Comparison of ENCODE assay signal across 33 mouse cellular contexts in genomic region chr4:100065686-100066085, GRCm38 (mm10). TPM values are rescaled to one million over a fixed set of nuclear protein-coding genes. Genes with fewer than 3 reads are reported as not detected.
"Had no signal": no experiment of that assay in that cellular context is flagged by ENCODE, and none has a peak within 500 bp of the region (broad histone marks: within the 10 kb centered on the region; RNA-seq: fewer than 3 reads in every experiment).

No protein-coding gene starts in this region.

- ATAC-seq: hindbrain, embryonic 16.5 days; hindbrain, postnatal 0 days; inflammation-experienced regulatory T-cells, adult 6 months; intestine, embryonic 15.5 days; intestine, embryonic 16.5 days; intestine, postnatal 0 days had no signal

- H3K9me3 ChIP-seq: heart, embryonic 12.5 days; heart, embryonic 13.5 days; heart, embryonic 15.5 days; hindbrain, embryonic 10.5 days; hindbrain, embryonic 12.5 days; hindbrain, embryonic 13.5 days; hindbrain, embryonic 15.5 days; intestine, embryonic 15.5 days; kidney, embryonic 15.5 days had no signal

- H3K27me3 ChIP-seq: heart, embryonic 12.5 days; heart, embryonic 15.5 days; hindbrain, embryonic 12.5 days; hindbrain, embryonic 13.5 days; hindbrain, embryonic 15.5 days; intestine, embryonic 15.5 days; kidney, embryonic 15.5 days had no signal

- H3K4me3 ChIP-seq: heart, adult 2 months; heart, embryonic 12.5 days; heart, embryonic 13.5 days; heart, embryonic 15.5 days; hindbrain, embryonic 10.5 days; hindbrain, embryonic 12.5 days; hindbrain, embryonic 13.5 days; hindbrain, embryonic 15.5 days; intestine, embryonic 15.5 days; kidney, embryonic 15.5 days; layer of hippocampus, adult 2 months had no signal

- H3K27ac ChIP-seq: heart, adult 2 months; heart, embryonic 13.5 days; heart, embryonic 15.5 days; hindbrain, embryonic 10.5 days; hindbrain, embryonic 12.5 days; hindbrain, embryonic 13.5 days; hindbrain, embryonic 14.5 days; hindbrain, embryonic 15.5 days; hindbrain, postnatal 0 days; intestine, embryonic 15.5 days; kidney, embryonic 15.5 days; kidney, postnatal 0 days; layer of hippocampus, adult 2 months had no signal

- H3K36me3 ChIP-seq: heart, embryonic 12.5 days; heart, embryonic 13.5 days; heart, embryonic 15.5 days; hindbrain, embryonic 10.5 days; hindbrain, embryonic 12.5 days; hindbrain, embryonic 13.5 days; hindbrain, embryonic 15.5 days; intestine, embryonic 15.5 days; kidney, embryonic 15.5 days had no signal

- DNase-seq: heart, adult 2 months; heart, postnatal 10 days; heart, postnatal 14 days; heart, postnatal 4 days; kidney, adult 11 months; kidney, adult 18-20 months; kidney, adult 2 months; kidney, adult 8-10 months; kidney, adult 9 months; kidney, postnatal 10 days; kidney, postnatal 14 days; kidney, postnatal 25 days; kidney, postnatal 36 days; kidney, postnatal 4 days; layer of hippocampus, adult 9-11 months; layer of hippocampus, postnatal 36 days had no signal

- H3K4me1 ChIP-seq: hindbrain, embryonic 13.5 days; hindbrain, embryonic 15.5 days; intestine, embryonic 15.5 days had no signal

RNA-seq across cellular contexts. Expression of gene Ror1, which starts 29.9 kb away (rescaled TPM):
- polyA plus RNA-seq: inflammation-experienced regulatory T-cells, adult 6 months had no signal
